Comparison of ENCODE assay signal across 8 mouse cellular contexts in the genomic region with DNA sequence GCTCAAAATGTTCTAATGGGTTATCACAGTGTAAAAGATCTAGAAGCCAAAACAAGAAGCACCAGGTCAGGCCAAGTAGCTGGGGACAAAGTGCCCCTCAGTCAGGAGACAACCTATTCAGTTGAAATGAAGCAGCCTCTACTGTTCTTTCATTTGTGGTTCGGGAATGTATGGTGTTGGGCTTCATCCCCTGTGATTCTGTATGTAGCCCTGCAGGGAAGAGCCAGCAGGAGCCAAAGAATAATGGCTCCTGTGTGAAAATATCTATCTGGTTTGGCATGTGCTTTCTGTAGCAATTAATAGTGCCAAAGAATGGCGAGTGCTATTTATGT. TPM values are rescaled to one million over a fixed set of nuclear protein-coding genes. Genes with fewer than 3 reads are reported as not detected.
DNase-seq lines count a peak whose midpoint lies in the region; ATAC-seq and TF ChIP-seq lines count a peak whose summit lies in the region.

No protein-coding gene starts in this region.

- peak overlapping the region; percentile 77 for H3K4me2 ChIP-seq in embryonic facial prominence, embryonic 12.5 days (replicated peaks)
- peak overlapping the region; percentile 83 for H3K4me2 ChIP-seq in intestine, embryonic 16.5 days (ENCODE audit: low read depth, low read length)
- peak overlapping the region; percentile 82 for H3K4me2 ChIP-seq in neural tube, embryonic 12.5 days (replicated peaks)

- peak overlapping the region; percentile 95 for H3K4me3 ChIP-seq in lung, adult 2 months (replicated peaks; ENCODE audit: extremely low read depth, low read depth, low read length)
- peak overlapping the region; percentile 72 for H3K4me3 ChIP-seq in embryonic facial prominence, embryonic 12.5 days
- peak overlapping the region; percentile 91 for H3K4me3 ChIP-seq in intestine, embryonic 16.5 days (ENCODE audit: low read length)
- H3K4me3 ChIP-seq in neural tube, embryonic 12.5 days: peak overlapping the region; percentile 72

- peaks cover 14% of the 10 kb centered on the region for H3K4me1 ChIP-seq in lung, adult 2 months (ENCODE audit: control insufficient read depth, insufficient read depth, low read length)
- H3K4me1 ChIP-seq in embryonic facial prominence, embryonic 12.5 days: peaks cover 23% of the 10 kb centered on the region
- peaks cover 21% of the 10 kb centered on the region for H3K4me1 ChIP-seq in intestine, embryonic 16.5 days (ENCODE audit: control insufficient read depth, insufficient read depth, low read length)
- H3K4me1 ChIP-seq in neural tube, embryonic 12.5 days: peaks cover 17% of the 10 kb centered on the region

- 3% methylated on average over 2 of the region's 2 CpGs for WGBS in lung, adult 2 months
- 1% methylated on average over 2 of the region's 2 CpGs for WGBS in embryonic facial prominence, embryonic 12.5 days
- 0% methylated on average over 2 of the region's 2 CpGs for WGBS in intestine, embryonic 16.5 days
- WGBS in neural tube, embryonic 12.5 days: 0% methylated on average over 2 of the region's 2 CpGs

- ATAC-seq in embryonic facial prominence, embryonic 12.5 days (ENCODE audit: insufficient number of reproducible peaks, insufficient read depth, low FRiP score, low TSS enrichment): no peak
- peak; percentile 22; the same call in 1 of the 2 replicates for ATAC-seq in intestine, embryonic 16.5 days
- peak; percentile 51; the same call in 1 of the 2 replicates for ATAC-seq in neural tube, embryonic 12.5 days (ENCODE audit: low FRiP score, low read depth)

- H3K9ac ChIP-seq in embryonic facial prominence, embryonic 12.5 days: peak overlapping the region; percentile 76
- peak overlapping the region; percentile 78 for H3K9ac ChIP-seq in intestine, embryonic 16.5 days (ENCODE audit: low read depth, low read length)
- peak overlapping the region; percentile 86 for H3K9ac ChIP-seq in neural tube, embryonic 12.5 days

- DNase-seq in lung, adult 2 months: no peak
- DNase-seq in lung, postnatal 25 days (ENCODE audit: low spot score): no peak
- DNase-seq in adrenal gland, postnatal 14 days: no peak
- no peak for DNase-seq in spleen, postnatal 36 days (ENCODE audit: low spot score in 2 of 2)
- DNase-seq in layer of hippocampus, adult 11-12 months (ENCODE audit: low spot score): no peak

- no peaks in the 10 kb centered on the region for H3K9me3 ChIP-seq in embryonic facial prominence, embryonic 12.5 days
- H3K9me3 ChIP-seq in intestine, embryonic 16.5 days (ENCODE audit: control insufficient read depth, low read length): no peaks in the 10 kb centered on the region
- H3K9me3 ChIP-seq in neural tube, embryonic 12.5 days: no peaks in the 10 kb centered on the region

- no peak for TF ChIP-seq CTCF in lung, adult 2 months (IDR thresholded peaks at IDR 0.05; ENCODE audit: insufficient read depth, low read length)

- peaks cover 8% of the 10 kb centered on the region for H3K36me3 ChIP-seq in embryonic facial prominence, embryonic 12.5 days
- H3K36me3 ChIP-seq in intestine, embryonic 16.5 days (ENCODE audit: control insufficient read depth, insufficient read depth, low read length): no peaks in the 10 kb centered on the region
- peaks cover 7% of the 10 kb centered on the region; the same call in 1 of the 2 replicates for H3K36me3 ChIP-seq in neural tube, embryonic 12.5 days

- H3K27ac ChIP-seq in embryonic facial prominence, embryonic 12.5 days: peak overlapping the region; percentile 92
- peak overlapping the region; percentile 81 for H3K27ac ChIP-seq in intestine, embryonic 16.5 days (ENCODE audit: low read length)
- H3K27ac ChIP-seq in neural tube, embryonic 12.5 days: 0 out of 2 replicates have a peak overlapping the region, but pooled peaks have one; percentile 84

- no peaks in the 10 kb centered on the region for H3K27me3 ChIP-seq in embryonic facial prominence, embryonic 12.5 days
- H3K27me3 ChIP-seq in intestine, embryonic 16.5 days (replicated peaks; ENCODE audit: control insufficient read depth, insufficient read depth, low read length): no peaks in the 10 kb centered on the region
- no peaks in the 10 kb centered on the region for H3K27me3 ChIP-seq in neural tube, embryonic 12.5 days (replicated peaks)

- TF ChIP-seq POLR2A in lung, adult 2 months (IDR thresholded peaks at IDR 0.05; ENCODE audit: borderline replicate concordance, extremely low read depth, low read depth, low read length): no peak

RNA-seq across cellular contexts. Expression of gene Fbxo22, which starts 0.3 kb away (rescaled TPM):
- polyA plus RNA-seq in lung, adult 2 months (2012; rRNA removed): 10.0 and 12.5 TPM in 2 replicates
- polyA plus RNA-seq in embryonic facial prominence, embryonic 12.5 days (2016; fragmentation: Nextera tagmentation; extraction: Ambion mirVana): 74.4 and 76.9 TPM in 2 replicates
- 55.3 and 61.0 TPM in 2 replicates for polyA plus RNA-seq in intestine, embryonic 16.5 days (2015; fragmentation: Nextera tagmentation; extraction: Ambion mirVana)
- polyA plus RNA-seq in neural tube, embryonic 12.5 days (2016; fragmentation: Nextera tagmentation; extraction: Ambion mirVana): 80.7 and 82.8 TPM in 2 replicates
- 27.5 and 31.5 TPM in 2 replicates for total RNA-seq in adrenal gland, postnatal 14 days (2021)

RNA-seq across cellular contexts. Expression of gene Ube2q2, which starts 59.8 kb away (rescaled TPM):
- polyA plus RNA-seq in lung, adult 2 months (2012; rRNA removed): 9.9 and 11.7 TPM in 2 replicates
- 45.0 and 46.1 TPM in 2 replicates for polyA plus RNA-seq in embryonic facial prominence, embryonic 12.5 days (2016; fragmentation: Nextera tagmentation; extraction: Ambion mirVana)
- polyA plus RNA-seq in intestine, embryonic 16.5 days (2015; fragmentation: Nextera tagmentation; extraction: Ambion mirVana): 10.6 and 12.2 TPM in 2 replicates
- polyA plus RNA-seq in neural tube, embryonic 12.5 days (2016; fragmentation: Nextera tagmentation; extraction: Ambion mirVana): 52.7 and 54.5 TPM in 2 replicates
- total RNA-seq in adrenal gland, postnatal 14 days (2021): 46.7 and 47.5 TPM in 2 replicates
